Mouse (Mus musculus): Measurements from ENCODE around the gene Mymx.

- TF ChIP-seq EP300 (IDR thresholded peaks at IDR 0.05) (no peak), CTCF (IDR thresholded peaks at IDR 0.05) (no peak)
Measured at GRCm38 (mm10) chr17:45557998-45558862, 43.7 kb downstream of the Mymx start.

Data from lung, postnatal 0 days (tissue).